Mouse (Mus musculus) embryonic facial prominence, embryonic 14.5 days (tissue): Measurements from ENCODE around the gene Ifnl2. TPM values are rescaled to one million over a fixed set of nuclear protein-coding genes. Genes with fewer than 3 reads are reported as not detected.
A peak's percentile ranks its signal among the peaks of the same experiment; 100 is the strongest.
"Not testable (repeated sequence)": the region's sequence is repeated elsewhere in the genome, so short reads cannot be mapped to it uniquely, and the experiment has no call there.

ENCODE experiments used
- ATAC-seq: fragments of 200-750 bp; cut with Nextera tagmentation; 2 replicates; pipeline ENCODE4 v1.8.0; 2017; ENCODE audit warnings: low read depth, moderate number of reproducible peaks, moderate TSS enrichment
- DNase-seq: peaks from one replicate; pipeline ENCODE4 v3.0.0-alpha.2; 2015; ENCODE audit warnings: low spot score
- H3K27ac ChIP-seq: fragments of 300-500 bp; sonication (generic); replicated peaks from 2 replicates; pipeline ENCODE4 v1.5.1; 2014; ENCODE audit warnings: low read depth, mild to moderate bottlenecking, low read length, moderate library complexity
- H3K27me3 ChIP-seq: fragments of 300-500 bp; sonication (generic); replicated peaks from 2 replicates; pipeline ENCODE4 v1.6.1; 2014; ENCODE audit warnings: low read length; ENCODE audit not compliant: control insufficient read depth, insufficient read depth
- H3K36me3 ChIP-seq: fragments of 300-500 bp; sonication (generic); 2 replicates; pipeline ENCODE4 v1.6.1; 2014; ENCODE audit warnings: low read length, mixed read lengths; ENCODE audit not compliant: control insufficient read depth, insufficient read depth
- H3K4me1 ChIP-seq: fragments of 300-500 bp; sonication (generic); 2 replicates; pipeline ENCODE4 v1.6.1; 2014; ENCODE audit warnings: antibody characterized with exemption, low read length; ENCODE audit not compliant: control insufficient read depth, insufficient read depth
- H3K4me2 ChIP-seq: fragments of 300-500 bp; sonication (generic); 2 replicates; pipeline ENCODE4 v1.6.1; 2014; ENCODE audit warnings: low read depth, mild to moderate bottlenecking, low read length, moderate library complexity, mixed read lengths
- H3K4me3 ChIP-seq: fragments of 300-500 bp; sonication (generic); 2 replicates; pipeline ENCODE4 v1.5.1; 2014; ENCODE audit warnings: low read depth, mild to moderate bottlenecking, low read length
- H3K9ac ChIP-seq: fragments of 300-500 bp; sonication (generic); 2 replicates; pipeline ENCODE4 v1.6.1; 2014; ENCODE audit warnings: low read depth, mild to moderate bottlenecking, low read length, moderate library complexity, mixed read lengths
- H3K9me3 ChIP-seq: fragments of 300-500 bp; sonication (generic); 2 replicates; pipeline ENCODE4 v1.6.1; 2016; ENCODE audit warnings: low read length; ENCODE audit not compliant: control insufficient read depth
- WGBS: fragments of 180-500 bp; shearing (Covaris S2); extraction: QIAGEN DNeasy Blood & Tissue Kit; methylation state at CpG from one replicate; pipeline ENCODE4 v1.1.7; 2014; 5-methylcytosine and 5-hydroxymethylcytosine counted together
- polyA plus RNA-seq: library from polyadenylated mRNA; unstranded; fragments of >200 nt; fragmentation: Nextera tagmentation; extraction: Ambion mirVana; gene quantifications from 2 replicates; pipeline ENCODE4 v1.2.1, GENCODE M21; 2014

The Ifnl2 gene
- polyA plus RNA-seq, 1 experiment from 2014 or later: not detected

GRCm38 (mm10) chr7:28522536-28522935 lies 12.3 kb upstream of the Ifnl2 start, which contains the start of gene Ifnl3:
TSS of gene Ifnl3 (plus strand) at chr7:28522836.
- H3K27ac ChIP-seq, H3K4me3 ChIP-seq, ATAC-seq, DNase-seq, H3K27me3 ChIP-seq, H3K9me3 ChIP-seq, H3K9ac ChIP-seq, H3K4me2 ChIP-seq, H3K36me3 ChIP-seq, H3K4me1 ChIP-seq: not testable (repeated sequence)
- 72% methylated on average over 5 of the region's 6 CpGs for WGBS

- Histone ChIP-seq H3K27me3 (no peaks in the 10 kb centered on the region), H3K36me3 (no peaks in the 10 kb centered on the region), H3K9ac (no peak overlapping the region), H3K9me3 (no peaks in the 10 kb centered on the region), H3K4me2 (no peak overlapping the region), H3K4me3 (no peak overlapping the region), H3K4me1 (no peaks in the 10 kb centered on the region), H3K27ac (no peak overlapping the region)
- ATAC-seq: no peak
- WGBS: 66% methylated on average over 8 of the region's 8 CpGs
- DNase-seq: no peak
Measured at GRCm38 (mm10) chr7:28511441-28511840, 1.2 kb upstream of the Ifnl2 start.

- H3K4me3 ChIP-seq, DNase-seq, H3K4me1 ChIP-seq, ATAC-seq, H3K9ac ChIP-seq, H3K4me2 ChIP-seq, H3K27ac ChIP-seq, H3K36me3 ChIP-seq, H3K27me3 ChIP-seq, H3K9me3 ChIP-seq: not testable (repeated sequence)
- 58% methylated on average over 2 of the region's 2 CpGs for WGBS
Measured at GRCm38 (mm10) chr7:28509121-28509520, 1.1 kb downstream of the Ifnl2 start.

- H3K27ac ChIP-seq: no peak overlapping the region
- no peaks in the 10 kb centered on the region for H3K36me3 ChIP-seq
- no peaks in the 10 kb centered on the region for H3K4me1 ChIP-seq
- H3K4me3 ChIP-seq: no peak overlapping the region
- H3K9me3 ChIP-seq: peaks cover 4% of the 10 kb centered on the region; the same call in 1 of the 2 replicates
- WGBS: 5% methylated on average over 5 of the region's 5 CpGs
- DNase-seq (peak; percentile 47), ATAC-seq (no peak)
- no peak overlapping the region for H3K9ac ChIP-seq
- no peaks in the 10 kb centered on the region for H3K27me3 ChIP-seq
- no peak overlapping the region for H3K4me2 ChIP-seq
Measured at GRCm38 (mm10) chr7:28505585-28505984, 4.7 kb downstream of the Ifnl2 start.

- no peak for DNase-seq
- no peak for ATAC-seq
- H3K9me3 ChIP-seq: no peaks in the 10 kb centered on the region
- no peak overlapping the region for H3K4me3 ChIP-seq
- H3K9ac ChIP-seq: no peak overlapping the region
- H3K36me3 ChIP-seq: no peaks in the 10 kb centered on the region
- 83% methylated on average over 11 of the region's 11 CpGs for WGBS
- H3K4me2 ChIP-seq: no peak overlapping the region
- H3K27ac ChIP-seq: no peak overlapping the region
- H3K4me1 ChIP-seq: no peaks in the 10 kb centered on the region
- no peaks in the 10 kb centered on the region for H3K27me3 ChIP-seq
Measured at GRCm38 (mm10) chr7:28495426-28495825, 14.8 kb downstream of the Ifnl2 start.

GRCm38 (mm10) chr7:28492310-28492709 lies 17.9 kb downstream of the Ifnl2 start:
- no peak overlapping the region for H3K4me2 ChIP-seq
- ATAC-seq: no peak
- H3K4me3 ChIP-seq: no peak overlapping the region
- DNase-seq: no peak
- no peaks in the 10 kb centered on the region; the same call in 1 of the 2 replicates for H3K27me3 ChIP-seq
- no peaks in the 10 kb centered on the region for H3K4me1 ChIP-seq
- H3K27ac ChIP-seq: no peak overlapping the region
- no peaks in the 10 kb centered on the region for H3K36me3 ChIP-seq
- WGBS: 75% methylated on average over 8 of the region's 8 CpGs
- no peak overlapping the region for H3K9ac ChIP-seq
- no peaks in the 10 kb centered on the region for H3K9me3 ChIP-seq

- H3K36me3 ChIP-seq: no peaks in the 10 kb centered on the region
- no peak overlapping the region for H3K9ac ChIP-seq
- ATAC-seq (no peak), DNase-seq (no peak)
- H3K9me3 ChIP-seq: no peaks in the 10 kb centered on the region
- H3K27me3 ChIP-seq: no peaks in the 10 kb centered on the region; the same call in 1 of the 2 replicates
- peak overlapping the region; percentile 12; the same call in 1 of the 2 replicates for H3K4me2 ChIP-seq
- WGBS: 45% methylated on average over 11 of the region's 14 CpGs
- no peaks in the 10 kb centered on the region for H3K4me1 ChIP-seq
- no peak overlapping the region for H3K27ac ChIP-seq
- no peak overlapping the region for H3K4me3 ChIP-seq
Measured at GRCm38 (mm10) chr7:28490903-28491302, 19.4 kb downstream of the Ifnl2 start.

- Histone ChIP-seq H3K4me1 (no peaks in the 10 kb centered on the region), H3K36me3 (no peaks in the 10 kb centered on the region), H3K27me3 (no peaks in the 10 kb centered on the region; the same call in 1 of the 2 replicates), H3K4me2 (peak overlapping the region; percentile 12; the same call in 1 of the 2 replicates), H3K9ac (no peak overlapping the region), H3K9me3 (no peaks in the 10 kb centered on the region), H3K27ac (no peak overlapping the region), H3K4me3 (no peak overlapping the region)
- no peak for ATAC-seq
- peak; percentile 45 for DNase-seq
- 4% methylated on average over 10 of the region's 10 CpGs for WGBS
Measured at GRCm38 (mm10) chr7:28490410-28490809, 19.8 kb downstream of the Ifnl2 start.

- H3K4me2 ChIP-seq: peak overlapping the region; percentile 53
- peak overlapping the region; percentile 2; the same call in 1 of the 2 replicates for H3K9ac ChIP-seq
- H3K4me3 ChIP-seq: peak overlapping the region; percentile 26
- no peaks in the 10 kb centered on the region for H3K9me3 ChIP-seq
- H3K27me3 ChIP-seq: no peaks in the 10 kb centered on the region; the same call in 1 of the 2 replicates
- no peaks in the 10 kb centered on the region for H3K4me1 ChIP-seq
- H3K36me3 ChIP-seq: no peaks in the 10 kb centered on the region
- WGBS: 4% methylated on average over 16 of the region's 16 CpGs
- ATAC-seq (peak; percentile 60; the same call in 1 of the 2 replicates), DNase-seq (peak; percentile 80)
- H3K27ac ChIP-seq: no peak overlapping the region
Measured at GRCm38 (mm10) chr7:28488030-28488491, 22.2 kb downstream of the Ifnl2 start.
